Mouse (Mus musculus) c-Kit-positive CD71-negative TER-119-negative erythroid progenitor cells, embryonic 14.5 days (primary cell): ENCODE data around the gene Vti1a.

ENCODE experiments used
- DNase-seq: peaks from one replicate; pipeline ENCODE4 v3.0.0-alpha.2; 2013; ENCODE audit warnings: low read depth

The Vti1a gene

DNA sequence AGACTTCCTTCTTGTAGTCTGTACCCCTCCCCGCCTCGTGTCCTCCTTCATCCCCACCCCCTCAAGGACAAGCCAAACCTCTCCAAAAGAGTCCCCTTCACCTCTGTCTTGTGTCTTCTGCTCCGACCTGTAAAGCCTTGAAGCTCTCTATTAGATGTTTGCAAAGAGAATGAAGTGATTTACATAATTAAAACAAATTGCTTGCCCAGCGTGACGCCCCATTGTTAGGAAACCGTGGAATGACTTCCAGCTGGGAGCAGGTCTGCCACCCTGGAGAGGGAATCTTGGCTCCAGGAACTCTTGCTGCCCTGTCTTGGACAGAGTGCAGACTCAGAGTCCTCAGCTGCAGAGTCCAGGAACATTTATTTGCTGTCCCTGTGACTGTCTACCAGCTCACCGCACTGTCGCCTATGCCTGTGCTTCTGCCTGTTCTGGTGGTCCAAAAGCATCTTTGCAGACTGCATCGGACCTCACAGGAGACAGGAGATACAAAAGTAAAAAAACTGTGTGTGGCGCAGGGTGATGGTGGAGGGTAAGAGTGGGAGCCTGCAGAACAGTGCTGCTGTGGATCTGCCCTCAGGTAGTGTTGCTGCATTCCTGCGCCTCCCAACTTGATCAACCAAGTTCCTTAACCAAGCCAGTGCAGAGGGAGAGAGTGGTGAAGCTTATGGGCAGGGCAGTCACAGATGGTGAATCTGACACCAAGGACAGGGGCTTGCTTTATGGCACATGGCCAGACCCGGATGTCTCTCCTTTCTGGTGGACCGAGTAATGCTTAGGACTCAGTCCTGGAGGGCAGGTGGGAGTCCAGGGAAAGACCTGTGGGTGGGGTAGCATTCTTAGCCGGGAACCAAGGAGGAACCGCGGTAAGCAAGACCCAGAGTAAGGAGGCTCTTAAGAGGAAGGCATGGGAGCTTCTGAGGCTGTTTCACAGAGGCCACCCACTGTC, 273.1 kb downstream of the Vti1a start:
- no peak for DNase-seq

DNA sequence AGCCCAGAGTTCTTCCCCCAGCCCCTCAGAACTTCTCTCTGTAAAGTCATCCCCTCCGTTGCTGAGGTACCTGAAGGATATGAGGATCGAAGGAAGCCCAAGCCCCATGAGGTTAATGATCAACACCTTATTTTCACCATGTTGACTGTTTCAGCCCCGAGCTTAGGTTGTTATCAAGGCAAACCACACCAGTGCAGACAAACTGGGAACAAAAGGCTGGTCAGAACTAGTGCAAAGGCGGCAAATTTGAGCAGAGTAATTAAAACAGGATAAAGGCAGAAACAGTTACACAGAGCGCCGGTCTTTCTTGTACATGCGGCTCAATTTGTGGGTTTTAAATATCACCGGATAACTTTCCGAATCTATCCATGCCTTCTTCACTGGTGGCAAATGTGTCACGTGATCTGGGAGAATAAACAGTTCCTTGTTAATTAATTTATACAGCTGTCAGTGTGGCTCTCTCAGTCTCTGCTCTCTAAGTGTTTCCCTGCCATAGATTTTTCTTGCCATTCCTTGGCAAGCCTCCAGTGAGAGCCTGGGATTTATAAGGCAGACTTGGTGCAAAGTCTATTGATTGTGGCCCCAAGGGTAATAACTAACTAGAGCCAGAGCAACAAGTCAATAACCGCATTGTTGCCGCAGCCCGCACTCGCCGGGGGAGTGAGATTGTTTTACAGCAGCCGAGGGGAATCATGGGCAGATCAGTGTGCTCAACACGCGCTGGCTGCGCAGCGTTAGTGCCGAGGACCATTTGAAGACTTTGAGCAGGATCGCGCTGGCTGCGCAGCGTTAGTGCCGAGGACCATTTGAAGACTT, 277.0 kb downstream of the Vti1a start:
- DNase-seq: no peak

DNA sequence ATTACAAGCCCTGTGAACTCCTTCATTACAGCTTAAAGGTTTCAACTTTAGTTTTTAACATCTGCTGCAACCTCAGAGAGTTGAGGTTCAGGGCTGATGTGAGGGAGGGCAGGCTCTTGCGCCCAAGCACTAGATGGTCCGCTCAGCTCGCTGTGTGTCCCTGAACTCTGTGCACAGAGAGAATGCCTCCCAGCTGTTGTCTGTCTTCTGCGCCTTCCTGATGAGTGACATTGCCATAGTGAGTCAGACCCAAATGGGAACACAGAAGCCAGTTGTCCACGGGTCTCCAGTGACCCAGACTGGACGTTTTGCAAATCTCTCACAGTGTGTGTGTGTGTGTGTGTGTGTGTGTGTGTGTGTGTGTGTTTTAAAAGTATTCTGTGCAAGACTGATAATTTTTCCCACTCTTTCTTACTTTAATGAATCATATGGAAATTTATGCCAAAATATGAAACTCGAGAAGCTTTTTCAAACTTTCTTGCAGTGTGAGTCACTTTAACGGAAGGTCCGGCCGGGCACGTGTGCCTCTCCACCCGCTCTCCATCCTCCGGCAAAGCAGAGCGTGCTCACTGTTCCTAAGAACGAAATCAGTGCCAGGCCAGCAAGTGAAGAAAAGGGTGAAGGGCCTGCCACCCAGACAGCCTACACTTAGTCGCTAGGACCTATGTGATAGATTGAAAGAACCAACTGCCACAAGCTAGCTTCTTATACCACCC, 277.8 kb downstream of the Vti1a start:
- DNase-seq: no peak

DNA sequence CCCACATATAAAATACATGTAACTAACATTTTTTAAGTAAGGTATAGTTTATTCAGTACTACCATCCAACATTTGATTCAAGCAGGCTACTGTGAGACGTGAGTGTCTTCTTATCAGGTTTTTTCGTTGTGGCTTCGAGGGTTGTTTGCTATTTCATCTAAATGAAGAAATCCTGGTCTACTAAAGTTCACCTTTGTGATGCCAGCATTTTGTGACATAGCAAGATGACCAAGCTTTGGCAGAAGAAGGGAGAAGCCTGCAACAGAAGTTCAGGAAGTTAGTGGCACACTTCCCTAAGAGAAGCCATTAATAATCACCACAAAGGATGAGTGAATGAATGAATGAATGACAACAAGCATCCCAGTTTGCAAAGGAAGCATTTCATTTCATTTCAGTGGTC, 278.4 kb downstream of the Vti1a start:
- no peak for DNase-seq

DNA sequence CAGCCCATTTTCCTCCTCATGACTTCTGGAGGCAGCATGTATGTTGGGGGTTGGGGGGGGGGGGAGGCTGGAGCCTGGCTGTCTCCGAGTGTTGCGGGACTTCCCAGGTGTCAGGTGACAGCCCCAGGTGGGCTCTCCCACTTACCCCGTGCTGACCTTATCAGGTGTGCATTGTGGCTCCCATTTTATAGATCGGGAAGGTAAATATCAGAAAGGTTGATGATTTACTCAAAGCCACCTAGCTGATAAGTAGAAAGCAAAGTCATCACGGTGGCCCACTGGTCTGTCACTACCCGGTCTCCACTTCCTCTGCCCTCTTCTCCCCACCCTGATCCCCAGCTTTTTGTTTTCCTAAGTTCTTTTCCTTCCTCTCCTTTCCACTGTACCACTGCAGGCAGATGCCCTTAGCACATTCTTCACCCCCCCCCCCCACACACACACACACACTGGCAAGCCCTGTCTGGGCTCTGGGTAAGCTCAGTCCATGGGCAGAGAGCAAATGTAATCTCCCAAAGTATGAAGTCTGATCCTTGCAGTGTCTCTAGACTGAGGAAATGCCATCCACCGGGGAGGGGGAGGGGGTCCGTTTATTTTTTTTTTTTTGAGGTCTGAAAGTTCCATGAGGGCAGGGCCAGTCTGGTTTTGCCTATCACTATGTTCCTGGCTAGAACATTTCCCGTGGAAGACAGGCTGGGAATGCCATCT, 280.0 kb downstream of the Vti1a start:
- DNase-seq: no peak

DNA sequence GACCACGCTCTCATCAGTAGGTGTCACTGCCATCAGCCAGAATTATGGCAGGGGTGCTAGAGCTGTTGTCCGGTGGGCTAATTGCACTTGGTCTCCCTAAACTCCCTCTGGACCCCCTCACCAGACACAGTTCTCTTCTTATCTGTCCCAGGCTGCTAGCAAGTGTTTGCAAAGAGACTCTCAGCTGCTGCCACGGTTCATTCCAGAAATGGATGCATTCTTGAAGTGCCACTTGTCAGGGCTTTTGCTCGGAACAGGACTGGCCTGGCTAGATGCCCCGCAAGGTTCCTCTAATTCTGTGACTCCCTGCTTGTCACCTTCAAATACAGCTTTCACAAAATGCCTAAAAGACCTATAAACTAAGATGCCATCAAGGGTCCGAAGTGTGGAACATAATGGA, 280.7 kb downstream of the Vti1a start:
- DNase-seq: no peak

DNA sequence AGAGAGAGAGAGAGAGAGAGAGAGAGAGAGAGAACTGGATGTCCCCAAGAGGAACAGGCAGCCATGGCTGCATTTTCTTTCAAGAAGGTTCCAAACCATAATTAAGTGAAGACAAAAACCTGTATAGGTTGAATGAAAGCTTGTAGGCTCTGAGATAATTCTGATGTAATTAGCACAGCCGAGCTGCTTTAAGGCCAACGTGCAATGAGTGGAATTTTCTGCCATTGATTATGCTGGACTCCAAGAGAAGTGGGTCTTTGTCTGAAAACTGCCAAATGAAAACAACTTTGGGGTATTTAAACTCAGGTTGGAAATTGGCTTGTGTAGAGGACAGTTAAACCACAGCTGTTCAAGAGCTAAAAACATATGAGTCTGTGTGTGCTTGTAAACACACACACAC, 281.2 kb downstream of the Vti1a start:
- no peak for DNase-seq

DNA sequence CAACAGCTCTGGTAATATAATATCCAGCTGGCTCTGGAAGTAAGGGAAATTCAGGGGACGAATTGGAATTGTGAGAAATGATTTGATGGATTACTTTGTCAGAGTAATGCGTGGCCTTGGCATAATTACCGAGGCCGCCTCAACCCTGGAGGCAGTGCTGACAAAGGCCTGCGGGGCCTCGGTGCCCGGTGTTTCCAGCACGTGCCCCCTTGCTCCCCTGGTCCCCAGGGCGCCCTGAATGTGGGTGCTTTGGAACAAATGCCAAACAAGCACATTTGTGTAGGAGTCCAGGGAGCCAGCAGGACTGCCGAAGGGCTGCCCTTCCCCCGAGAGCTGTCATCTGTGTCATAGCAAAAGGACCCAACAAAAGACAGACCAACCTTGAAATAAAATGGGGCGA, 281.9 kb downstream of the Vti1a start:
- no peak for DNase-seq

DNA sequence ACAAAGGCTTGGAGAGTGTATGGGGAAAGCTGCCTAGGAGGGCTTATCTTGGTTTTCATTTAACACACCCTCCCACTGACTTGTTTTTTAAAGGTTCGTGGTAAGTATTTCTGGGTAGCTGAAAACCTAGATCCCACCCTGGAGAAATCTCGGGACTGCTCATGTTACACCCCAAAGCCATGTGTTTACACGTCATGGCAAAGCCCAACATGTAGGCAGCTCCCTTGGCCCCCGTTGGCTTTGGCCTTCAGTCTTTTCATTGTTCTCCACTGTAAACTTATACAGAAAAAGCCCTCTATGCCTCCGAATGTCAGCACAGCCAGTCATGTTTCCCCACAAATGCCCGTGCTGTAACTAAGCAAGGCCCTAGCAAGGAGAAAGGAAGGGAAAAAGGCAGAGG, 283.0 kb downstream of the Vti1a start:
- DNase-seq: no peak

DNA sequence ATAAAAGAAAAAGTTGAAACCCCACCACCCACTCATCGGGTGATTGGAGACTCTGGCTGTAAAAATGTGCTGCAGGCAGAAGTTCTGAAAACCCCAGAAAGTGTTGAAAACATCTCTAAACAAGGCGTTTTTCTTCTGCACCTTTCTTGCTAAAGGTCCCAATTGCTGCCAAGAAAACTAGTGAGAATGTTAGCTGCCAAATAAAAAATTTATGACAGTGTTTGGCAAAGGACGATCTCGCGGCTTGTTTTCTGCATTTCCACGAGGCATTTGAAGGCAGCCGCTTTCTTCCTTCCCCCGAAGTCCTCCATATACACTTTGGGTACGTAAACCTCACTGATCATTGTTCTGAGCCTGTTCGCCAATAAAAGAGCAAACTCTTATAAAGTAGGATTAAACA, 291.6 kb downstream of the Vti1a start:
- DNase-seq: no peak

DNA sequence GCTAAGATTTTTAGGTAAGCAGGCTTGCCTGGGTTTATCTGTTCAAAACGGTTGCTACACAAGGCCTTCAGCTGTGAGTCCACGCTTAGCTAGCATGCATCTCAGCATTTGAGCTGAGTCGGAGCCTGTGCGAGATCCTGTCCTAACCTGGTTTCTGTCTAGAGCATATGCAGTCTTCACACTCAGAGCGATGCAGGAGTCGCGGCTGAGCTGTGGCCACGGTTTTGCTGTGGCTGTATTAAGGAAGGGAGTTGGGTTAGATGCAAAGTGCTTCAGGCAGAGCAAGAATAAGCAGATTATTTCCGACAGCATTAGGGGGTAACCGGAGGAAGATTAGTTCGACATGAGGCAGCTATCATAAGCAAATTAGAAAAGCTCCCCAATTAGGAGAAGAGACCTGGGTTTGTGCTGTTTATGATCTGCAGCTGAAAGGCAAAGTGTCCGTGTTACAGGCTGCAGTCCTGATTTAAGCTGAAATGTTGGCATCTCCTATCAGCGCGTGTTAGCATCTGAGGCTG, 292.8 kb downstream of the Vti1a start:
- DNase-seq: no peak

DNA sequence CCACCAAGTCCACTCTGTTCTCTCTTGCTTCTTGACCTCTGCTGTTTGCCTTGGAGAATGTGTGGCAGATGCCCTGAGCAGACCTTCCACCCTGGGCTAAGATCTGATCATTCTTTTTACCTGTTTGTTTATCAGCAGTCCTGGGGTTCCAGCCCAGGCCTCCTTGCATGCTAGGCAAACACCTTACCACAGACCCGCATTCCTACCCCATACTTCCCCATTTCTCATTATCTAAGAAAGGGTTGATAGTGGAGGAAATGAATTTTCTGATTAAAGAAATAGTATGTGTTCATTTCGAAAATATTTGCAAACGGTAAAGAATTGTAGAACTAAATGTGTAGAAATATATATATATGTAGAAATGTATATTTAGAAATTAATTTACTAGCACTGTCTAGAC, 293.7 kb downstream of the Vti1a start:
- DNase-seq: no peak

DNA sequence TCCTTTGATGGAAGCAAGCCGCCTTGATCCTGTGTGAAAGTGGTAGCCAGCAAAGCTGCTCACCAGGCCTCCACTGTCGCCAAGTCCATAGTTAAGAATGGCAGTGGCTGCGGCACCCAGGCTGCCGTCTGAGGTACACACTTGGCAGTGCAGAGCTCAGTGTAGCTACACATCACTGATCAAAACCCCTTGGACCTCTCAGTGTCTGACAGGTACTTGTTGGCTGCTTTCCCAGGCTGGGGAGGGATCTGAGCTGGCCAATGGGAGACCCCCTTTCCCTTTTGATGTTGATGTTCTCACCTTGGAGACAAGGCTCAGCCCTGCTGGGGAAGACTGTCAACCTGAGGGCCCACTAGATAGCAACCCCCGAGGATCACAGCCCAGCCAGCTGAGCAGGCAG, 299.6 kb downstream of the Vti1a start:
- DNase-seq: no peak

DNA sequence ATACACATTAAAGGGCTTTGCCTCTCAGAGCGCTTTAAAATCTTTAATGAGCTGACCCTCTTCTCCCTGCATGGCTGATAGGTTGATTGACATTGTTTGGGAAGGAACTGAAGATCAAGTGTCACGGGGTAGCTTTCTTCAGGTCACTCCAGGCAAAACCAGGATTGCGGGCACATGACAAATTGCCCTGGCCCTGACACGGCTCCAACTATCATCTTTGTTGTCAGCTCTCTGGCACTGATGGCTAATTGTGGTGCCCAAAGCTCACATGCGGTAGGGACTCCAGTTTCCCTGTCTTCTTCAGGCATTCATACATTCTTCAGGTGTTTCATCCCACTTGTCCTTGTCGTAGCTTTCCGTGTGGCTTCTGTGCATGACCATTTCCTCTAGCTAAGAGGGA, 300.2 kb downstream of the Vti1a start:
- DNase-seq: no peak

DNA sequence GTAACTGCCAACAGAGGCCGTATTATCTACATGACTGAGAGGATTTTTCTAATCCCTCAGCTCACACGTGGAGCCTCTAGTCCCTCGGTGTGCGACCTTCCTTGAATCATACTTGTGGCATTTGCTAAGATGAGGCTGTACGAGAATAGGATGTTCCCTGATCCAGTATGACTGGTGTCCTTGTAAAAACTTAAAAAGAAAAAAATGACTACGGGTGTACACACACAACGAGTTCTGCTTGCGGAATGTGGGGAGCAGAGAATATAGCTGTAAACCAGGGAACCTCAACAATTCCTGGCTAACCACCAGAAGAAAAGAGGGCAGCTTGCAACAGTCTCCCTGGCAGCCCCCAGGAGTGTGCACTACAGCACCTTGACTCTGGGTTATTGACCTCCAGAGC, 300.8 kb downstream of the Vti1a start:
- DNase-seq: no peak

DNA sequence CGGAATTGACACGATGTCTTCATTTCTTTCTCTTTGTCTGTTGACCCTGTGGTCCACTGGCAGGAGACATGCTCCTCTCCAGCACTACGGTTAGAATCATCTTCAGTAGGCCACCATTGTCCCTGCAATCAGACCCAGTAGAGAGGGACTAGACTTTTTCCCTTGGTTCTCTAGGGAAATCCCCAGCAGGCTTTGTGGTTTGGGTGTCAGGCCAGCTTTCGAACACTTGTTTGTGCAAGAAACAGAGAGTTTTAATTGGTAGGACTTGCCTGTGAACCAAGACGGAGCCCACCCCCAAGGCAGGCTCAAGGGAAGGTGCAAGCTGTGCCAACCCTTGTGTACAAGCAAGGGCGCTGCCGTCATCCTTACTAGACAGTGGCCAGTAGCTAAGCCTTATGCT, 302.5 kb downstream of the Vti1a start:
- DNase-seq: no peak

DNA sequence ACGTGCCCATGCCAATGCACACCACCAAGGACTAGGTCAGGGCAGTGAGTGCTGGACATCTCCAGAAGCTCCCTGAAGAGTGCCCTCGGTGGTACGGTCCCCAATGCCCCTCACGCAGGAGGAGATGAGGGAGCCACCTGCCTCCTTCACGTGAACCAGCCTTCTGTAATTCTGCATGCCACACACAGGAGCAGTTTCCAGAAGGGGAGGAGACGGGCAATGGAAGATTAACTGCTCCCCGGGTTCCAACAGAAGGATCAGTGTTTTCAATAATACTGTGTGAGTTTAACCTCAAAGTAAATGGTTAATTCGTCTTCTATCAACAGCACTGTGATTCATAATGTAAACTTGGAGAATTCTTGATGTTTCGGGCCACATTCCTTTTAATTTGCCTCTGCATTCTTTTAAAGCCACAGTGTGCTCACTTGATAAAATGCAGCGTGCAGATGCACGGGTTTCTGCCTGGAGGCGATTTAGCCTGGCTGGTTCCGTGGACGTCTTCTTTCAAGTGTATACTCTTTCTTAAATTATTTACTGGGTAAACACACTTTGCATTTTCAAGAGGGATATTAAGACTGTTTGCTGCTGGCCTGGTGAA, 304.4 kb downstream of the Vti1a start:
- no peak for DNase-seq

DNA sequence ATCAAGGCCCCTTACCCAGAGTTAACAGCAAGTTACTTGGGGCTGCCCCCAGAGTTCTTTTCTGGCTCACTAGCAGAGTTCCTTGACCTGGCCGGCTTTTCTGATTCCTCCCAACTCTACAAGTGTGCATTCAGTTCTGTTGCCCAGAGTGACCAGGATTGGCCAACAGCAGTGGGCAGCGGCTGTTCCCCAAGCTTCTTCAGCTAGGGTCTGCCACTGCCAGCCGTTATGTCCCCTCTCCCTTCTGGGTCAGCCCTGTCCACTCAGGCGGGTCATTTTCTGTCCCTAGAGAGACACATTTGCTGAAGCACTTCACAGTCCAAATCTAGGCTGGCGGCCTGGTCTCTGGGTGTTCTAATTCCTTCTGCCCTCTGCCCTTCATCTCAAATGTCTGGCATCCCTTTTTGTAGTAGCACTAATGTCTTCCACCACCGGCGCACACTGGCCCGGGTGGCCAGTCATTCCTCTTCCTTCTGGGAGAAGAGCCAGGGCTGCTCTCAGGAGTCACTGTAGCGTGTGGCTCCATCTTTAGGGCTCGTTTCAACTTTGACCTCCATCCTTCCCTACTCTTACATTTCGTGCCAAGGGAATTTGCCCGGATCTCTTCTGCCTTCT, 305.0 kb downstream of the Vti1a start:
- DNase-seq: no peak

DNA sequence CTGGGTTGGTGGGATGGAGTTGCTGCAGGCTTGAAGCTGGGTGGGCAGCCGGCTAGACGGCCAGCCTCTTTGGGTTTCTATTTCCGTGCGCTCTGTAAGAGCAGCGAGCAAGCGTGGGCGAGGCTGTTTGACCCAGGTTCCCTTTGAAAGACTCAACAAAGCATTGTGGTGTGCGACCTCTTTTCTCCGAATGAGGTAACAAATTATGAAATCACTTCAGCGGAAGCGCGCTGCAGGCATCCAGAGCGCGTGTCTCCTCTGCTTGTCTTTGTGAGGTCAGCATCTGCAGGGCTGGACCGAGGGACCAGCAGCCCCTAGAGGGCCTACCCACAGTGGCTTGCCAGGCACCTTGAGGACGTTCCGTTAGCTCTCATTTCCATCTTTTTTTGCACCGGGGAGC, 306.7 kb downstream of the Vti1a start:
- DNase-seq: no peak

DNA sequence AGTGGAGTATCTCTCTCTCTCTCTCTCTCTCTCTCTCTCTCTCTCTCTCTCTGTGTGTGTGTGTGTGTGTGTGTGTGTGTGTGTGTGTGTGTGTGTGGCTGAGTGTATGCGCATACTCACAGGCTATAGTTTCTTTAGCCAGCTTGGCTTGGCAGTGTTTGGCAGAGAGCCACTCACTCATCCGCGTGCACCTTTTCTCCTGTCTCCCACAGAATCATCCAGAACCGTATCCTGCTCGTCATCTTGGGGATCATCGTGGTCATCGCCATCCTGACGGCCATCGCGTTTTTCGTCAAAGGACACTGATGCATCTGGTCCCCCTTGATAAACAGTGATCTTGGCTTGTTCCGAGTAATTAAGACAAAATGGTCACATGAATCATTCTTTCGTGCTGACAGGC, 307.5 kb downstream of the Vti1a start:
- DNase-seq: no peak

DNA sequence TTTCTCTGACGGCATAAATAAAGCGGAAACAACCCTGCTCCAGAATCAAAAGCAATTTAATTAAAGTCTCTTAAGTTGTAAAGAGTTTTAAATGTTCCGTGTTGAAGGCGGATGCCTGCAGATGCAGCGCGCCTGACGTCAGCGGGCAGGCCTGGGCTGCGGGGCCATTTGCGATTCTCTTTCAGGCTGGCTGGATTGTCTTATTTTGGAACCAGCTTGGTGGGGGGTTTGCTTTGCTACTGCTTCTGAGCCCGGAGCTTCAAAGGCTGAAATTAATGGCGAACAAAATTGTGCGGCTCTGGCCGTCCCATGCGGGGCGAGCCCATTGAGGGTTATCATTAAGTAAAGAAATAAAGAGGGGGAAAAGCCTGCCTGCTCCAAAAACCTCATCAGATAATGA, 310.4 kb downstream of the Vti1a start:
- no peak for DNase-seq
